Mouse (Mus musculus): ENCODE measurements around the gene Brd3os. TPM values are rescaled to one million over a fixed set of nuclear protein-coding genes. Genes with fewer than 3 reads are reported as not detected.

The Brd3os gene
- polyA plus RNA-seq, 1 experiment from 2014 or later, result 2.9 TPM

DNA sequence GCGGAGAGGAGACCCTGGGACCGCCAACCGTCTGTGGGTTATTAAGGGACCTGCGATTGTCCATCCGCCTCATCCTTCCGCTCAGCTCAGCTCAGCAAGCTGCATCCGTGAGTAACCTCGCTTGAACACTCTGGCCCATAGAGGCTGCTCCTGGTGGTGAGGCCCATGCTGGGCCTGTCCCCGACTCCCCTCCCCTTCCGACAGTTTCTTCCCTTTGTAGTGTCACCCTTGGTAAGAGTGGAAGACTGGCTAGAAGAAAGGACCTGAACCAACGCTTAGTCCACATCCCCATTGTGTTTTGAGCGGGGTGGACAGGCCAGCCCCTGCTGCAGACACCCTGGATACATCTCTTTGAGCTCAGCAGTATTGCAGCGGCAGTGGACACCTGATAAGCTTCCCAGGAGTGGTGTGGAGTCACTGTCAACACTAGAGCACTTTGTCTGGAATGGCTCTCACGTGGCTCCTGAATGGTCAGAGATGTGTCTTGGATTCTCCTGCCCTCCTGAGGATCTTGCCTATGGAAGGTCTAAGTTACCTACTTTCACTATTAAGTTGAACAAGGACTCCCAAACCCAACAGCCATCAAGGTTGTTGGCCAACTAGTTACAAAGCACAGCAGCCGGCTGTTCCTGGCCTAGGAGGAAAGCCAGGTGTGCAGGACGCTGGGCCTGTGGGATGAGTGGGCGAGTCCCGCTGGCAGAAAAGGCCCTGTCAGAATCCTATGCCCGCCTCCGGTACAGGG, 755 bp downstream of the Brd3os start:
- peak; percentile 15; the same call in 1 of the 2 replicates for ATAC-seq (ENCODE audit: insufficient number of reproducible peaks, low FRiP score)

DNA sequence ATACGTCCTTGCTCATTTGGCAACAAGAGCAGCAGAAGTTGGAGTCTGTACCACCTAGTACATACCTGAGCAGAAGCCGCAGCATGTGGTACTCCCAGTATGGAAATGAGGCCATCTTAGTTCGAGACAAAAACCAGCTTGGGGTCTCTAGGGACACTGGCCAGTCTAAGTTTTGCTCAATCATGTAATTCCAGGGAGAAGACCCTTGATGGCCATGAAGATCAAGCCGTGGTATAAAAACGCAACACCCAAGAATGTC, 1.3 kb downstream of the Brd3os start:
- H3K27ac ChIP-seq (ENCODE audit: poor library complexity, severe bottlenecking), result no peak overlapping the region
- peaks cover 14% of the 10 kb centered on the region for H3K4me1 ChIP-seq (replicated peaks)
- ATAC-seq (ENCODE audit: insufficient number of reproducible peaks, low FRiP score), result no peak
- peaks cover 32% of the 10 kb centered on the region for H3K36me3 ChIP-seq
- H3K4me2 ChIP-seq, result peak overlapping the region; percentile 86
- WGBS, result 75% methylated on average over 5 of the region's 5 CpGs
- H3K27me3 ChIP-seq (replicated peaks), result no peaks in the 10 kb centered on the region
- no peaks in the 10 kb centered on the region for H3K9me3 ChIP-seq (replicated peaks)
- no peak overlapping the region for H3K4me3 ChIP-seq
- H3K9ac ChIP-seq, result no peak overlapping the region

More for the DNA sequence above, 755 bp downstream of the Brd3os start:
- Histone ChIP-seq H3K27ac (ENCODE audit: poor library complexity, severe bottlenecking) (peak overlapping the region; percentile 36; the same call in 1 of the 2 replicates), H3K27me3 (replicated peaks) (no peaks in the 10 kb centered on the region), H3K9me3 (replicated peaks) (no peaks in the 10 kb centered on the region), H3K4me2 (peak overlapping the region; percentile 86), H3K4me1 (replicated peaks) (peaks cover 19% of the 10 kb centered on the region), H3K36me3 (peaks cover 27% of the 10 kb centered on the region), H3K4me3 (peak overlapping the region; percentile 60), H3K9ac (peak overlapping the region; percentile 80)
- 26% methylated on average over 20 of the region's 20 CpGs for WGBS

DNA sequence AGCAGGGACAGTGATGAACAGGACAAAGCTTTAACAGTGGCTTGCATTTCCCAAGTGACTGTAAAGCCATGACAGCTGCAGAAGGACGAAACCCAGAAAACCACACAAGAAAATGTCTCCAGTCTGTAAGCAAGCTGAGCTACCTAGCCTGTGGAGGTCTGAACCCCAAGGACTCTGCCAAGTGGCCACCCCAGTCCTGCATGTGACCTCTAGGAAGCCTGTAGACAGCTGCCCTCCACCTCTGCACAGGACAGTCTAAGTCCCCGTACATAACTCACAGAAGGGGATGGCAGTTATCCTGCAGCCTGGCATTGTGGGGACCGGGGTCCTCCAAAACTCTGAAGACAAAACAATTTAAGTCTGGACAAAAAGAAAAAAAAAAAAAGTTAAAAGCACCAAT, 3.8 kb downstream of the Brd3os start:
- Histone ChIP-seq H3K9ac (no peak overlapping the region), H3K4me3 (no peak overlapping the region), H3K9me3 (replicated peaks) (no peaks in the 10 kb centered on the region), H3K27ac (ENCODE audit: poor library complexity, severe bottlenecking) (no peak overlapping the region), H3K4me2 (no peak overlapping the region), H3K36me3 (peaks cover 58% of the 10 kb centered on the region), H3K27me3 (replicated peaks) (no peaks in the 10 kb centered on the region), H3K4me1 (replicated peaks) (peaks cover 13% of the 10 kb centered on the region)
- ATAC-seq (ENCODE audit: insufficient number of reproducible peaks, low FRiP score), result no peak
- WGBS, result 95% methylated on average over 3 of the region's 3 CpGs

DNA sequence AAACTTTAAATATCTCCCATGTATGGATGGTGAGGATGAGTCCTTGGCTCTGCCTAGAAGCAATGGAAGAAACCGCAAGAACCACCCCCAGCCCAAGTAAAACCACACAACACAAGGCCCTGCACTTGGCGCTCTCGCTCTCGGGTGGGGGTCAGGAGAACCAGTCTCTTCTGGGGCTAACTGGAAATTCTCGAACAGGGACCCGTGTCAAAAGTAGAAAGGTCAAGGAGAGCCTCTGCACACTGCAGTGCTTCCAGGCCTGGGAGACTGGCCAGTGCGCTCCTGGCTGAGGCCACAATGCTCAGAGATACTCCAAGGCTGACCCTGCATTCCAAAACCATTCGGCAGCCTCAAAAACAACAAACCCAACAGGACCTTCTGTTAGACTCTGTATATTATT, 4.7 kb downstream of the Brd3os start:
- no peaks in the 10 kb centered on the region for H3K9me3 ChIP-seq (replicated peaks)
- no peak overlapping the region for H3K4me3 ChIP-seq
- no peak overlapping the region for H3K9ac ChIP-seq
- no peak overlapping the region for H3K4me2 ChIP-seq
- WGBS, result 92% methylated on average over 8 of the region's 8 CpGs
- peaks cover 11% of the 10 kb centered on the region for H3K4me1 ChIP-seq (replicated peaks)
- H3K27me3 ChIP-seq (replicated peaks), result no peaks in the 10 kb centered on the region
- ATAC-seq (ENCODE audit: insufficient number of reproducible peaks, low FRiP score), result no peak
- no peak overlapping the region; the same call in 1 of the 2 replicates for H3K27ac ChIP-seq (ENCODE audit: poor library complexity, severe bottlenecking)
- peaks cover 67% of the 10 kb centered on the region for H3K36me3 ChIP-seq

DNA sequence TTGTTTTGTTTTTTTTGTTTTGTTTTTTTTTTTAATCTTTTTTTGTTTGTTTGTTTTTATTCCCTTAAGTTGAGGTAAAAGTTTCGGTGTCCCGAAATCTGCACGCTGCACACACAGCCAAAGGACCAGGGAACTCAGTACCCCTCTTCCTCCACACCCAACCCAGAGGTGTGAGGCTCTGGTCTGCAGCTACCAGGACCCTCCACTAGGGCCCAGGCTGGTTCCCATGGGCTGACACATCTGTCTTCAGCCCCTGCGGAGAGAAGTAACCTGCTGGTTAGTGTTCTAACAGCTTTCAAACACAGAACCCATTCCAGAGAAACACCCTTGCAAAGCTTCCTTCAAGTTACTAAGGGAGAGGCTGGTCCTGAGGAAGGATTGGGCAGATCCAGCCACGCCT, 5.7 kb downstream of the Brd3os start:
- peaks cover 75% of the 10 kb centered on the region for H3K36me3 ChIP-seq
- peaks cover 6% of the 10 kb centered on the region for H3K4me1 ChIP-seq (replicated peaks)
- H3K4me3 ChIP-seq, result no peak overlapping the region
- H3K9ac ChIP-seq, result no peak overlapping the region
- no peaks in the 10 kb centered on the region for H3K27me3 ChIP-seq (replicated peaks)
- H3K9me3 ChIP-seq (replicated peaks), result no peaks in the 10 kb centered on the region
- no peak for ATAC-seq (ENCODE audit: insufficient number of reproducible peaks, low FRiP score)
- H3K27ac ChIP-seq (ENCODE audit: poor library complexity, severe bottlenecking), result no peak overlapping the region
- 84% methylated on average over 5 of the region's 5 CpGs for WGBS
- H3K4me2 ChIP-seq, result no peak overlapping the region

DNA sequence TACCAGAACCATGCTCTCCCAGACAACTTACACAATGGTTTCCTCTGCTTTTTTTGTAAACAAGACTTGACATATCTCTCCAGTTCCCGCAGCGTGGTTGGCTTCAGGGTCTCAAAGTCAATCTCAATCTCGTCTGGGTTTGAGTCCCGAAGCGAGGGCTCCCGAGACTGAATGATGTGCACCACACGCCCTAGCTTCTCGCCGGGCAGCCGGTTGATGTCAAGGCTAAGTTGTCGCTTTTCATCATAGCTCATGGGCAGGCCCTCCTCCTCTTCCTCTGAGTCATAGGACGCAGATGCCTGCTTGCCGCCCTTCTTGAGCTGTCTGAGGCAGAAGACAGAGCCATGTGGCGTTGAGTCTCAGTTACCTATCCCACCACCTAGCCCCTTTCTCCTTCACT, 8.1 kb downstream of the Brd3os start:
- Histone ChIP-seq H3K36me3 (peaks cover 94% of the 10 kb centered on the region), H3K27me3 (replicated peaks) (no peaks in the 10 kb centered on the region), H3K4me2 (no peak overlapping the region), H3K4me1 (replicated peaks) (no peaks in the 10 kb centered on the region), H3K4me3 (no peak overlapping the region), H3K27ac (ENCODE audit: poor library complexity, severe bottlenecking) (no peak overlapping the region), H3K9ac (no peak overlapping the region), H3K9me3 (replicated peaks) (no peaks in the 10 kb centered on the region)
- 81% methylated on average over 14 of the region's 14 CpGs for WGBS
- no peak for ATAC-seq (ENCODE audit: insufficient number of reproducible peaks, low FRiP score)

DNA sequence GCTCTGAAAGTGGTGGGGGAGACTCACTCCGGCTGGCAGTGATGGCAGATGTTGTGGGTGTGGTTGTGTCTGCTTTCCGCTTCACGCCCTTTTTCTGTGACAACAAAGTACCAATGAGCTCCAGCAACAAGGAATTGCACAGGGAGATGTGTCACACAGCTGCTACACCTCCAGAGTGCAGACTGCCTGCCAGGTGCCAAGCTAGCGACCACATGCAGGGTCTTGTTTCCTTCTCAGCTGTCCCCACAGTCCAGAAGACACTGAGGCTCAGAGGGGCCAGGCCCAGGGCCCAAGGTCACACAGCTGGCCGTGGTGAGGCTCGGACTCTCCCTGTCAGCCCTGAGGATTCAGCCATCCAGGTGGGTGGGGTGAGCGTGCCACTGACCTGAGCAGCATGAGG, 17.6 kb downstream of the Brd3os start:
- ATAC-seq (ENCODE audit: insufficient number of reproducible peaks, low FRiP score), result no peak
- H3K4me2 ChIP-seq, result no peak overlapping the region
- 89% methylated on average over 7 of the region's 7 CpGs for WGBS

DNA sequence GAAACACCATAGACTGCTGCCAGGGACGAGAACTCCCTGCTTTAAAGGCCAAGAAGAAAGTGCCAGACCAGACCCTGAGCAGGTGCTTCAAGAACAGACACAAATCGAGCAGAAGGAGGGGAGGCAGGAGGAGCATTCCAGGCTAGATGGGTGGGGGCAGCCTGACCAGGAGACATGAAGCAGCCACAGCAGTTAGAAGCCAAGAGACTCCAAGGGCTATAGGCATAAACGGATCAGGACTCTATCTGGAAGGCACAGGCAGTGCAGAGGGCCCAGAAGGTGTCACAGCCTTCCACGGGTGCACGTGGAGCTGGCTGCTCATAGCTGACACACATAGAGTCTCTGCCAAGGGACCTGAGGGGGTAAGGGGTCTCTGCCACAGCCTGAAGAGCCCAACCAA, 18.0 kb downstream of the Brd3os start:
- ATAC-seq (ENCODE audit: insufficient number of reproducible peaks, low FRiP score), result no peak
- WGBS, result 88% methylated on average over 5 of the region's 5 CpGs
- Histone ChIP-seq H3K4me1 (replicated peaks) (no peaks in the 10 kb centered on the region), H3K4me2 (no peak overlapping the region), H3K27ac (ENCODE audit: poor library complexity, severe bottlenecking) (no peak overlapping the region), H3K9me3 (replicated peaks) (no peaks in the 10 kb centered on the region), H3K9ac (no peak overlapping the region), H3K27me3 (replicated peaks) (no peaks in the 10 kb centered on the region), H3K36me3 (peaks cover 95% of the 10 kb centered on the region), H3K4me3 (no peak overlapping the region)

More for the DNA sequence above, 17.6 kb downstream of the Brd3os start:
- Histone ChIP-seq H3K9me3 (replicated peaks) (no peaks in the 10 kb centered on the region), H3K4me3 (no peak overlapping the region), H3K27ac (ENCODE audit: poor library complexity, severe bottlenecking) (no peak overlapping the region), H3K36me3 (peaks cover 98% of the 10 kb centered on the region), H3K4me1 (replicated peaks) (no peaks in the 10 kb centered on the region), H3K9ac (no peak overlapping the region), H3K27me3 (replicated peaks) (no peaks in the 10 kb centered on the region)

DNA sequence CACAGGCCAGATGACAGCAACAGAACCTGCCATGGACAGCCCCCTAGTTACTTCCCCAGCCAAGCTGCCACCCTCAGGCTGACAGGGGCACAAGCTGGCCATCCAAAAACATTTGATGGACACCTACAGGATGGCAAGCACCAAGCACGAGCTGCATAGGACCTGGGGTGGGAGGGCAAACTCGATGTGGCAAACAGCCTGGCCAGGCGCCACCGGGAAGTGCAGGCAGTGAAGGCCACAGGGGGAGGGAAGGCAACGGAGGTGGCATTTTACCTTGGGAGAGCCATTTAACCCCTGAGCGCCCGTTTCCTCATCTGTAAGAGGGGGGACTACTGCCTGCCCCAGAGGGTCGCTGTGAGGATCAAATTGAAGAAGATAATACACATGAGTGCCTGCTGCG, 18.5 kb downstream of the Brd3os start:
- Histone ChIP-seq H3K9me3 (replicated peaks) (no peaks in the 10 kb centered on the region), H3K27me3 (replicated peaks) (no peaks in the 10 kb centered on the region), H3K4me1 (replicated peaks) (no peaks in the 10 kb centered on the region), H3K9ac (no peak overlapping the region), H3K36me3 (peaks cover 94% of the 10 kb centered on the region), H3K27ac (ENCODE audit: poor library complexity, severe bottlenecking) (no peak overlapping the region), H3K4me2 (no peak overlapping the region), H3K4me3 (no peak overlapping the region)
- ATAC-seq (ENCODE audit: insufficient number of reproducible peaks, low FRiP score), result no peak
- WGBS, result 73% methylated on average over 9 of the region's 9 CpGs

DNA sequence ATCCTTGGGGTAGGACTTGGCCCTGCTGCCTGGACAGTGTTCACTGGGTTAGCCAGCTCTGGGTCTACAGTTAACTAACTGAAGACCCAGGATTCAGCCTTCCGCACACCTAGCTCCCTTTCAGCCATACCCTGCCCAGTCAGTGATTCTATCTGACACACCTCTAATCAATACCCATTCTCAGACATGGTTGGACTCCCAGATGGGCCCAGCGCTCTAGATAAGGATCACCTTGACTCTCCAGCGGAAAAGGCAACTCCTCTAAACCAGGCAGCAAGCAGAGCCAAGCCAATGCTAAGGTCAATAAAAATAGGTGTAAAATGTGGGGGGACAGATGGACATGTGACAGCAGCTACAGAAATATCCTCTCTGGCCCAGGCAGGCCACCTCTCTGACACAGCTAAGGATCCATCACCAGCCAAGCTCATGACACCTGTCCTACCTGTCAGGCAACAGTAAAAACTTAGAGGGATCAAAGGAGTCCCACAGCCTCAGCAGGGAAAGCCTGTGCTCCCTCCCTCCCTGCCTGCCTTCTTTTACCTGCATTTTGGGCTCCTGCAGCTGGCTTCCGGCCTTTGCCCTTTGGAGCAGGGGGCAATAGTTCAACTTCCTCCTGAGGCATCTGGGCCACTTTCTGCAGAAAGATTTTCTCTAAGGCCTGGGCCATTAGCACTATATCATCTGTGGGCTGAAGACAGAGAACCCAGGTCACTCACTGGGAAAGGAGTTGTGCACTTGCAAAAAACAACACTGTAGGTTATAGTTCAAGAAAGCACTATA, 19.9 kb downstream of the Brd3os start:
- no peak overlapping the region for H3K27ac ChIP-seq (ENCODE audit: poor library complexity, severe bottlenecking)
- no peaks in the 10 kb centered on the region for H3K27me3 ChIP-seq (replicated peaks)
- peaks cover 91% of the 10 kb centered on the region for H3K36me3 ChIP-seq
- no peak for ATAC-seq (ENCODE audit: insufficient number of reproducible peaks, low FRiP score)
- H3K4me2 ChIP-seq, result no peak overlapping the region
- H3K4me3 ChIP-seq, result no peak overlapping the region
- no peak overlapping the region for H3K9ac ChIP-seq
- 93% methylated on average over 4 of the region's 4 CpGs for WGBS
- H3K4me1 ChIP-seq (replicated peaks), result peaks cover 6% of the 10 kb centered on the region; the same call in 1 of the 2 replicates
- no peaks in the 10 kb centered on the region for H3K9me3 ChIP-seq (replicated peaks)

DNA sequence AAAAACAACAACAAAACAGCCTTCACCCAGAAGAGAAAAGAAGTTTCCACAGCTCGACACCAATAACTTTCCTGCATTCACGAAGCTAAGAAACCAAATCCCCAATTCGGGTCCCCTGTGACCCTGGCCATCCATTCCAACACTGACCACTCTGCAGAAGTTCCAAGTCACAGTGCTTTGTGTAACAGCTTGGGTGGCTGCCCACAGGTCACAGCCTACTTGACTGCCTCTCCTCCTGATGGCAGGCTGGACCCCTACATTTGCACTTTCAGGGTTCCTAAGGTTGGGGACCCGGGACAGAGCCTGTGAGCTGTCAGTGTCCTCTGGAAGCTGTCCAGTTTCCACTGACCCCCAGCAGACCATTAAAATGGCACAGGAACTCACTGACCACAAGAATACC, 20.8 kb downstream of the Brd3os start:
- H3K9ac ChIP-seq, result no peak overlapping the region
- 89% methylated on average over 4 of the region's 4 CpGs for WGBS
- H3K4me2 ChIP-seq, result no peak overlapping the region
- H3K27ac ChIP-seq (ENCODE audit: poor library complexity, severe bottlenecking), result no peak overlapping the region
- peaks cover 88% of the 10 kb centered on the region for H3K36me3 ChIP-seq
- no peaks in the 10 kb centered on the region for H3K9me3 ChIP-seq (replicated peaks)
- no peak overlapping the region for H3K4me3 ChIP-seq
- peaks cover 14% of the 10 kb centered on the region for H3K4me1 ChIP-seq (replicated peaks)
- ATAC-seq (ENCODE audit: insufficient number of reproducible peaks, low FRiP score), result no peak
- no peaks in the 10 kb centered on the region for H3K27me3 ChIP-seq (replicated peaks)

All from heart, embryonic 12.5 days (tissue).